Mouse (Mus musculus): ENCODE measurements around the gene Kank1. TPM values are rescaled to one million over a fixed set of nuclear protein-coding genes. Genes with fewer than 3 reads are reported as not detected.

Kank1 gene
- polyA plus RNA-seq, 1 experiment from 2014 or later, result 5.7 TPM

DNA sequence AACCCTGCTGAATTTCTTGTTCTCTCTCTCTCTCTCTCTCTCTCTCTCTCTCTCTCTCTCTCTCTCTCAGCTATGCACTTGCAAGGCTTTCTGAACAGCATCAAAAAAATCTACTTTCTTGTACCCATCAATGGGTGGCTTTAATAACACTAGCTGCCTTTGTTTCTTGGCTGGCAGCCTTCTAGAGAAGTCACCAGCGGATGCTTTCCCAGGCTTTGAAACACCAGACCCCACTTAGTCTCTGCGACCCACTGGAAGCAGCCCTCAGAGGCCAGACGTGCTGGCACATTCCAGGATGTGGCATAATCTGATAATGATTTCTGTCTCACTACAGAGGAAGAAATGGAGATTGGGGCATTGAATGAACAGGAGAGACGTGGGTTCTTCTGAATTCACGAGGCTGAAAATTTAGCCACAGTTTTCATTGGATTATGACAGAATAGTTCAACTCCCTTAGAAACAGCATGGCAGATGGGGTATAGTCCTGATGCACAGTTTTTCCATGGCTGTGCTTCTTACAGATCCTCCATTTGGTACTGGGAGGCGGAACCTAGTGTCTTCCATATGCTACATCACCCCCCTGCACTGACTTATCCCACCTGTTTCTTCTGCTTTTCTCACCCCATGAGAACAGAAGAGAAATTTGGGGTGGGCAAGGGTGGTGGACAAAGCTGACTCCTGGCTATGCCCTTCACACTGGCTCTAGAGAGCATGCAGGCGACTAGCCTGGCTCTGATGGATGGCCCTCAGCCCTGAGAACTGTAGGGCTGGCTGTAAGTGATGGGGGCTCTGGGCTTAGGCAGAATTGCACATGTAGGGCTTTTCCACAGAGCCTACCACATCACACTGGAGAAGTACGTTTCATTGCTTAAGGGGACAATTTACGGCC is 88.6 kb downstream of the Kank1 start:
- H3K9me3 ChIP-seq, result no peaks in the 10 kb centered on the region
- ATAC-seq, result no peak
- H3K27ac ChIP-seq, result no peak overlapping the region
- 0 out of 2 replicates have a peak, but pooled peaks cover 3% of the 10 kb centered on the region for H3K4me1 ChIP-seq (replicated peaks)
- no peak overlapping the region for H3K9ac ChIP-seq (replicated peaks)
- H3K4me2 ChIP-seq (replicated peaks), result no peak overlapping the region
- 76% methylated on average over 9 of the region's 9 CpGs for WGBS
- no peaks in the 10 kb centered on the region for H3K27me3 ChIP-seq
- H3K4me3 ChIP-seq (replicated peaks), result no peak overlapping the region
- H3K36me3 ChIP-seq, result no peaks in the 10 kb centered on the region

DNA sequence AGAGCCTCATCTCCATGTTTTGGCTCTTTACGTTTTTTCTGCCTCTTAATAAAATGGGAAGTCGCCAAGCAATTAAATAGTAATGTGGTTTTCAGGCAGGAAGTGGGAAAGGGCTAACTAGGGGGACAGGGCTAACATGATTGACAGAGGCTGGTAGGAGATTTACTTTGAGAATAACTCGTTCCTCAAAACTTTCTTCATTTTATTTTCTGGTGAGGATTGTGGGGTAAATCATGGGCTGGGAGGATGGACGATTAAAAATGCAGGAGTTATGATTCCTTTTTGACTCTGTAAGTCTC is 89.2 kb downstream of the Kank1 start:
- Histone ChIP-seq H3K27ac (no peak overlapping the region), H3K36me3 (no peaks in the 10 kb centered on the region), H3K4me2 (replicated peaks) (no peak overlapping the region), H3K4me3 (replicated peaks) (no peak overlapping the region), H3K9ac (replicated peaks) (no peak overlapping the region), H3K4me1 (replicated peaks) (0 out of 2 replicates have a peak, but pooled peaks cover 3% of the 10 kb centered on the region), H3K9me3 (no peaks in the 10 kb centered on the region), H3K27me3 (no peaks in the 10 kb centered on the region)
- 80% methylated on average over 4 of the region's 4 CpGs for WGBS
- ATAC-seq, result no peak

DNA sequence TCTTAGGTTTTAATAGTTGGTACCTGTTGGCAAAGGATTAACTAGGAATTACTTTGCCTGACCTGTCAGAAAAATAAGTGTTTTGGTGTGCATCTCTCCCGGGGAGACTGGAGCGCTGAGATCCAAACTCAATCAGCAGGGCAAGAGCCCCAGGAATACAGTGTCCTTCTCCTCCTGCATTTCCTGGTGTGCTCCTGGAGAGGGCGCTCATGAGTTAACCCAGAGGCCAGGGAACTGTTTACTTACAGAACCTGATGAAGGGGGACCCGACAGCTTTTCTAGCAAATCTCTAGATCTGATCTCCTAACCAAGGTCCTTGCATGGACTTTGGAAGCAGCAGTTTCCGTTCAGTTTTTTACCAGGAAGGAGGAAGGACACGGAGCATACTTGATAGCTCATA is 90.9 kb downstream of the Kank1 start:
- H3K27me3 ChIP-seq, result no peaks in the 10 kb centered on the region
- ATAC-seq, result no peak

DNA sequence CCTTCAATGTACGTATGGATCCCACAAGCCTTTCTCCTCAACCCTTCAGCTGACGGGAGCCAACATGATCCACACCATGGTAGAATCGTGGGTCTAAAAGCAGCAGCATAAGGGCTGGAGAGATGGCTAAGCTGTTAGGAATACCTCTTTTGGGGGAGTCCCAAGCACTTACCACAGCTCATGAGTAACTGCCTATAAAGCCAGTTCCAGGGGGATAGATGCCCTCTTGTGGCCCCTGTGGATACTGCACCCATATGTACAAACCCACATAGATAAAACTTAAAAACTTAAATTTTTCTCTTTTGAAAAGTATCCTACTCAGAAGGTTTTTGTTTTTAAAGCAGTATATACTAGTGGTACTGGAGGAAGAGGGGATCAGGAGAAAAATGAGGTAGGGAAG is 97.6 kb downstream of the Kank1 start:
- WGBS, result 62% methylated on average over 3 of the region's 3 CpGs
- no peaks in the 10 kb centered on the region for H3K4me1 ChIP-seq (replicated peaks)
- H3K9me3 ChIP-seq, result no peaks in the 10 kb centered on the region
- H3K9ac ChIP-seq (replicated peaks), result no peak overlapping the region
- no peak overlapping the region for H3K27ac ChIP-seq
- H3K36me3 ChIP-seq, result no peaks in the 10 kb centered on the region
- H3K4me3 ChIP-seq (replicated peaks), result no peak overlapping the region
- no peak overlapping the region for H3K4me2 ChIP-seq (replicated peaks)
- H3K27me3 ChIP-seq, result no peaks in the 10 kb centered on the region
- no peak for ATAC-seq

More for the DNA sequence above, 90.9 kb downstream of the Kank1 start:
- H3K4me3 ChIP-seq (replicated peaks), result no peak overlapping the region
- H3K9me3 ChIP-seq, result no peaks in the 10 kb centered on the region
- WGBS, result 71% methylated on average over 6 of the region's 6 CpGs
- no peaks in the 10 kb centered on the region for H3K36me3 ChIP-seq
- no peak overlapping the region for H3K4me2 ChIP-seq (replicated peaks)
- H3K27ac ChIP-seq, result no peak overlapping the region
- no peak overlapping the region for H3K9ac ChIP-seq (replicated peaks)
- 0 out of 2 replicates have a peak, but pooled peaks cover 3% of the 10 kb centered on the region for H3K4me1 ChIP-seq (replicated peaks)

DNA sequence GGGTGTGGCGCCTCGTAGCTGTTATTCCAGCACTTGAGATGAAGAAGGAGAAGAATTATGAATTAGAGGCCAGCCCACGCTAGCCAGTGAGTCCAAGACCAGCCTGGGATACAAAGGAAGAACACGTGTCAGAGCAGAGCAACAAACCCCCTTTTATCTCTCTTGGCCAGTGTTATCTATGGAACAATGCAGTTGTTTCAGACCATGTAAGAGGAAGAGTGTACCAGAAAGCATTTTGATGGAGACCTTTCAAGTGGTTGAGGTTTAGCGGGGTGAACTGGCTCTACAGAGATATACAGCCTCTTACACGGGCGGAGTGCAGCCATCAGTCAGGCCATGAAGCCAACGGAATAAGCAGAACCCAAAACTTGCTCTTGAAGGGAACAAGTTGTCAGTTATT is 100.0 kb downstream of the Kank1 start:
- Histone ChIP-seq H3K27me3 (no peaks in the 10 kb centered on the region), H3K4me1 (replicated peaks) (peaks cover 6% of the 10 kb centered on the region; the same call in 1 of the 2 replicates), H3K9ac (replicated peaks) (no peak overlapping the region), H3K9me3 (no peaks in the 10 kb centered on the region), H3K27ac (no peak overlapping the region), H3K4me3 (replicated peaks) (no peak overlapping the region), H3K36me3 (no peaks in the 10 kb centered on the region), H3K4me2 (replicated peaks) (no peak overlapping the region)
- ATAC-seq, result no peak
- WGBS, result 92% methylated on average over 8 of the region's 8 CpGs

DNA sequence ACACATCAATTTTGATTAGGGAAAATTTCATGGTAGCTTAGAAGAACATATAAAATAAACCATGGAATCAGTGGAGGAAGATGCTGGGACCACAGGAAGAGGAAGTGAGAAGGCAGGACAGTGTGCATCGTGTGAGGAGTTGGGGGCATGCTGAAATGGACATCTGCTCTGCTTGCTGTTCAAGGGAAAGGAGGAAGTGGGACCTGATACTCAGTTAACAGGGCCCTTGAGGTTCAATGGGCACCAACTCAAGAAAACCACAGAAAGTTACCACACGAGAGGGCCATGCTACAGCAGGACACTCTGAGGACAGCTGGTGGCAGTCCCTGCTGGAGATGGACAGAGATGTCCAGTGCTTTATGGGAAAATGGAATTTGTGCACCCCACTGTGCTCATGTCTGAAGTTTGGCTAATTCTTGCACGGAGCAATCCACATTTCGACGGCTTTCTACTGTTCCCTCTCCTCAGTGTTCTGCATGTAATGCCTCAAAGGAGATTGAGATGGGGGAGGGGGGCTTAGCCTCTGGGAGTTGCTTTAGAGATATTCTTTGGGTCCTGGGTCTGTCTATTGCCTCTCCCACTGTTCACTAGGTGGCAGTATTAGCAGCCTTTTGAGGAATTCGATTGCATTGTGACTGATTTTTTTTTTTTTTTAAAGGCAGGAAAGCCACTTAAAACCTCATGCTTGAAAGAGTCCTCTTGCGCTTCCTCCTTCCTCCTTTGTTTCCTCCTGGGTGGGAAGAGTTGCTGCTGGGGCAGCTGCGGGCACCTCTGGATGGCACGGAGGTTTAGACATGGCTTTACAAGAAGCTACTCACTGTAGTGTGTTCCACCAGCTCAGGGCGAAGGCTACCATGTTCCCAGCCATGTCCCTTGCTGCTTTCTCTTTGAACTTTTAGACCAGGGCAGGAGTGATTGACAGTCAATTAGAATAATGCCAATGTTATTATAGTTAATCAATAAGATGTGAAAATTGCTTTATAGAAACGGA is 104.2 kb downstream of the Kank1 start:
- H3K9ac ChIP-seq (replicated peaks), result no peak overlapping the region
- H3K9me3 ChIP-seq, result no peaks in the 10 kb centered on the region
- H3K4me3 ChIP-seq (replicated peaks), result no peak overlapping the region
- H3K4me1 ChIP-seq (replicated peaks), result peaks cover 9% of the 10 kb centered on the region
- no peaks in the 10 kb centered on the region for H3K36me3 ChIP-seq
- no peaks in the 10 kb centered on the region for H3K27me3 ChIP-seq
- no peak overlapping the region for H3K27ac ChIP-seq
- WGBS, result 34% methylated on average over 11 of the region's 11 CpGs
- peak; percentile 92 for ATAC-seq
- no peak overlapping the region for H3K4me2 ChIP-seq (replicated peaks)

DNA sequence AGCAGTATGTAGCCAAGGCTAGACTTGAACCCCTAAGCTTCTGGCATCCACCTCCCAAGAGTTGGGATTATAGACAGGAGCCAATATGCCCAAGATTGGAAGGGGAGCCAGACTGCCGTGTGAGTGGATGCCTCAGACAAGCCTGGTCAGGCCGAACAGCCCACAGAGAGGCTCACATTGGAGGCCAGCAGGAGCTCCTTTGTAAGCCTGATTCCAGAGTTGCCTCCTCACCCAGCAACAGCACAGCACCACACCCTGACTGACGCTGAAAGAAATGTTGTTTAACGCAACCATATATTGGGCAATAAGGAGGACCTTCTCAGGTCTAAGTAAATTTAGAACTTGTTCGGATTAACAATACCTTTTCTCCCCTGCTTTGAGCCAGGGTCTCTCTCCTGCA is 105.3 kb downstream of the Kank1 start:
- H3K4me3 ChIP-seq (replicated peaks), result no peak overlapping the region
- peaks cover 9% of the 10 kb centered on the region for H3K4me1 ChIP-seq (replicated peaks)
- no peaks in the 10 kb centered on the region for H3K27me3 ChIP-seq
- WGBS, result 69% methylated on average over 5 of the region's 5 CpGs
- no peak overlapping the region for H3K9ac ChIP-seq (replicated peaks)
- no peak for ATAC-seq
- H3K36me3 ChIP-seq, result no peaks in the 10 kb centered on the region
- H3K27ac ChIP-seq, result no peak overlapping the region
- no peaks in the 10 kb centered on the region for H3K9me3 ChIP-seq
- no peak overlapping the region for H3K4me2 ChIP-seq (replicated peaks)

DNA sequence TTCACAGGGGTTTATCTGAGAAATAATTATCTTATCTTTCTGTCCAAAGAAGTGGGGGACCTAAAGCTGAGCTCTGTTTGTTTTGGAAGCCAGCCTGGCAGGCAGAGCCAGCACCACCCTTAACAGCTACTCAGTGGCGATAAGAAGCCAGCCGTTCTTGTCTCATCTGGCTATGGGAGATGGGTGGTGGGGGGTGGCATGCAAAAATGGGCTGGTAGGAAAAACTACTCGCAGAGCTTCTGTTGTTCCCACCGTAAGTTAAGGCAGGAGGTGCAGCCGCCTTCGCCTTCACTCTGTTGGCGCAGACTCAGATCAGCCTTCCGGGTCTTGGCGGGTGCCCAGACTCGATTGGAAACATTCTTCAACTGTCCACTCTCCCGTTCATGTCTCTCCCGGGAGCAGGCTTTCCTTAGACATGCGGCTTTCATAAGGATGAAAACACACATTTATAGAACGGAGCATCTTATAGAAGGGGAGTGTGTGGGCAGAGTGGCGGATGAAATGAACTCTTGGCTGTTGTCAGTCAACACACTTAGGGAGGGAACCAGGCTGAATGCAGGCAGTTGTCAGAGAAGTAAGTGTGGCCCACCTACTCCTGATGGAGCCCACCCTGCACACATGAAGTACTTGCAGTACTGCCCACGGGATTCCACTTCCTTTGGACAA is 107.0 kb downstream of the Kank1 start:
- Histone ChIP-seq H3K27ac (no peak overlapping the region), H3K4me3 (replicated peaks) (no peak overlapping the region), H3K9ac (replicated peaks) (no peak overlapping the region), H3K27me3 (no peaks in the 10 kb centered on the region), H3K9me3 (no peaks in the 10 kb centered on the region), H3K4me1 (replicated peaks) (peaks cover 9% of the 10 kb centered on the region), H3K4me2 (replicated peaks) (no peak overlapping the region), H3K36me3 (no peaks in the 10 kb centered on the region)
- no peak for ATAC-seq
- 77% methylated on average over 16 of the region's 16 CpGs for WGBS

DNA sequence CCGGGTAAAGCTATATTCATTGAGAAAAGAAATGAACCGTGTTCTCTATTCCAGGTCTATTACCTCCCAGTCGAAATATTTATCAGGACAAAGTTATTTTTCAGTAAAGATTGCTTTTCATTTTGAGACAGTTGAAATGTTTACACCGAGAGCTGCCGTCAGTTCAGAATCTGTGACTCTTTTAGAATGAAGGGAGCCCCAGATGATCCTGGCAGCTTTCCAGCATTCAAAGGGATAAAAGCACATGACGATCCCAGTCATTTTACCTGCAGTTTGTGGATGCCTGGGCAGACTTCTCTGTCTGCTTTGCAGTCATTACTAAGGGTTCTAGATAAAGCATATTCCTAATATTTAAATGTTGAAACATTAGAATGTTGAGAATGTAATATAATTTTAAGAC is 107.6 kb downstream of the Kank1 start:
- no peak overlapping the region for H3K4me2 ChIP-seq (replicated peaks)
- no peak overlapping the region for H3K4me3 ChIP-seq (replicated peaks)
- H3K27me3 ChIP-seq, result no peaks in the 10 kb centered on the region
- ATAC-seq, result no peak
- H3K9me3 ChIP-seq, result no peaks in the 10 kb centered on the region
- H3K4me1 ChIP-seq (replicated peaks), result peaks cover 9% of the 10 kb centered on the region
- WGBS, result 66% methylated on average over 6 of the region's 6 CpGs
- no peaks in the 10 kb centered on the region for H3K36me3 ChIP-seq
- H3K27ac ChIP-seq, result no peak overlapping the region
- no peak overlapping the region for H3K9ac ChIP-seq (replicated peaks)

DNA sequence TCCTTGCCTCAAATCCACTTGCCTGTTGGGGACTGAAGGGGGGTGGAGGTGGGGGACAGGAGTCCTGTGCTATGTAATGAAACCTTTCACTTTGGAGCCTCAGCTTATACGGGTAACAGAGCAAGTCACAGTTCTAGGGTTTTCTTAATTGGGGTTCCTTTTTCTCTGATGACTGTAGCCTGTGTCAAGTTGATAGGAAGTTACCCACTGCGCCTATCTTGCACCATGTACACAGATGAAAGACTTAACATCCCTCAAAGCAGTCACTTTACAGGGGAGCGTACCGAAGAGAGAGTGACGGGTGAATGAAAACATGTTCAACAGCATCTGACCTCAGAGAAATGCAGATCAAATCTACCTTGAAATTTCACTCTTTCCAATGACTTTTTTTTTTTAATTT is 109.2 kb downstream of the Kank1 start:
- Histone ChIP-seq H3K9me3 (no peaks in the 10 kb centered on the region), H3K4me3 (replicated peaks) (no peak overlapping the region), H3K4me2 (replicated peaks) (no peak overlapping the region), H3K9ac (replicated peaks) (no peak overlapping the region), H3K36me3 (no peaks in the 10 kb centered on the region), H3K4me1 (replicated peaks) (peaks cover 5% of the 10 kb centered on the region), H3K27me3 (no peaks in the 10 kb centered on the region), H3K27ac (no peak overlapping the region)
- ATAC-seq, result no peak
- 92% methylated on average over 5 of the region's 5 CpGs for whole genome bisulfite sequencing

DNA sequence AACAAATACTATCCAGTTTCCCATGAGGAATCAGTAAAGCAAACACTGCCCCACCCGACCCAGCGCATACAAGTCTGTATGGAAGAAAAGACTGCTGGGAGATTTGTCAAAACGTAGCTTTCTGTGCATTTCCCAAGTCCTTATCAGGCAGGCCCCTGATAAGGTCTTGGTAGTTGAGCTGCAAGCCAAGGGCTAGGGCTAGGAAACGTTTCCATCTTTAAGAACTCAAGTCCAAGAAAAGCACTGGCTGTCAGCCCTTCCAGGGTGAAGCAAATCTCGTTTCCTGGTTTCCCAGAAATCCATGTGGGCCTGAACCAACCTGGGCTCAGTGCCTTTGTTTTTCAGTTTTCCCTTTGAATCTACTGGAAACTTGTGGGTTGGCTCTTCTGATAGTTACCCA is 110.7 kb downstream of the Kank1 start:
- ATAC-seq, result no peak
- Histone ChIP-seq H3K27me3 (no peaks in the 10 kb centered on the region), H3K36me3 (no peaks in the 10 kb centered on the region), H3K4me3 (replicated peaks) (no peak overlapping the region), H3K9me3 (no peaks in the 10 kb centered on the region), H3K9ac (replicated peaks) (no peak overlapping the region), H3K4me2 (replicated peaks) (no peak overlapping the region), H3K27ac (no peak overlapping the region), H3K4me1 (replicated peaks) (peaks cover 14% of the 10 kb centered on the region)
- 86% methylated on average over 5 of the region's 5 CpGs for WGBS

Measured in midbrain, embryonic 13.5 days (tissue).